Mouse (Mus musculus): ENCODE measurements around the gene Iqcf1. TPM values are rescaled to one million over a fixed set of nuclear protein-coding genes. Genes with fewer than 3 reads are reported as not detected.
"Not testable (repeated sequence)": the region's sequence is repeated elsewhere in the genome, so short reads cannot be mapped to it uniquely, and the experiment has no call there.

Iqcf1 gene
- polyA plus RNA-seq, 1 experiment from 2014 or later: not detected

DNA sequence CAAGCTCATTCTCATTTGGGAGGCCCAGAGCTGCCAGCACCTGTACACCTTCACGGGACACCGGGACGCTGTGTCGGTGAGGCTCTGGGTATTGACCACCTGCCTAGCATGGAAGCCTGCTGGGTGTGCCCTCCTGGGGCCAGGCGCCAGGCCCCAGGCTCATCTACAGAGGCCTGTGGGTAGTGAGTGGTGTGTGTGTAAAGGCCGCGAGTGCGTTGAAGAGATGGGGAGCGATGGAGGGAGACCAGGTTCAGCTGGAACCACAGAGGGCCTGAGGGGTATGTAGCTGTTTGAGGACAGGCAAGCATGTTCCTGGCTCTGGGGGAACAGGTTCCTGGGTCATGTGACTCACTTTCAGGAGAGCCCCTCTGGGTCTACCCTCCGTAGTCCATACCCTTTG lies 16.6 kb upstream of the Iqcf1 start:
- H3K9ac ChIP-seq (ENCODE audit: low read depth, low read length): no peak overlapping the region
- H3K4me1 ChIP-seq (replicated peaks; ENCODE audit: control insufficient read depth, insufficient read depth, low read length): 0 out of 2 replicates have a peak, but pooled peaks cover under 1% of the 10 kb centered on the region
- no peaks in the 10 kb centered on the region for H3K27me3 ChIP-seq (ENCODE audit: control insufficient read depth, insufficient read depth, low read length)
- H3K27ac ChIP-seq (ENCODE audit: low read depth, low read length): no peak overlapping the region
- no peak overlapping the region for H3K4me3 ChIP-seq (ENCODE audit: low read depth, low read length)
- 0 out of 2 replicates have a peak, but pooled peaks cover 2% of the 10 kb centered on the region for H3K36me3 ChIP-seq (ENCODE audit: control insufficient read depth, insufficient read depth, low read length)
- no peak for ATAC-seq (ENCODE audit: low FRiP score)
- H3K4me2 ChIP-seq (replicated peaks; ENCODE audit: low read depth, low read length): no peak overlapping the region
- DNase-seq (ENCODE audit: low spot score): no peak
- 97% methylated on average over 10 of the region's 10 CpGs for WGBS
- no peaks in the 10 kb centered on the region for H3K9me3 ChIP-seq (ENCODE audit: control insufficient read depth, low read length)

DNA sequence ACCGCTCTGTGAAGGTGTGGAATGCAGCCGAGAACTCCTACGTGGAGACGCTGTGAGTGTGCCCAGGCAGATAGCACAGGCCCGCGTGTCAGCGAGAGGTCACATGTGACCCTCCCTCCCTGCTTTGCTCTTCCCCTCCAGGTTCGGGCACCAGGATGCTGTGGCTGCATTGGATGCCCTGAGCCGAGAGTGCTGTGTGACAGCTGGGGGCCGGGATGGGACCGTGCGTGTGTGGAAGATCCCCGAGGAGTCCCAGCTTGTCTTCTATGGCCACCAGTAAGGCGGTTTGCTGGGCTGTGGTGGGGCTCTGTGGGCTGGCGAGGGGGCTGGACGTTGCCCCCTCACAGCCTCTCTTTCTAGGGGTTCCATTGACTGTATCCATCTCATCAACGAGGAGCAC lies 16.2 kb upstream of the Iqcf1 start:
- ATAC-seq (ENCODE audit: low FRiP score) (no peak), DNase-seq (ENCODE audit: low spot score) (no peak)
- Histone ChIP-seq H3K27me3 (ENCODE audit: control insufficient read depth, insufficient read depth, low read length) (no peaks in the 10 kb centered on the region), H3K36me3 (ENCODE audit: control insufficient read depth, insufficient read depth, low read length) (0 out of 2 replicates have a peak, but pooled peaks cover 2% of the 10 kb centered on the region), H3K4me1 (replicated peaks; ENCODE audit: control insufficient read depth, insufficient read depth, low read length) (no peaks in the 10 kb centered on the region), H3K9ac (ENCODE audit: low read depth, low read length) (no peak overlapping the region), H3K9me3 (ENCODE audit: control insufficient read depth, low read length) (no peaks in the 10 kb centered on the region), H3K4me2 (replicated peaks; ENCODE audit: low read depth, low read length) (no peak overlapping the region), H3K4me3 (ENCODE audit: low read depth, low read length) (no peak overlapping the region), H3K27ac (ENCODE audit: low read depth, low read length) (no peak overlapping the region)
- WGBS: 89% methylated on average over 17 of the region's 17 CpGs

DNA sequence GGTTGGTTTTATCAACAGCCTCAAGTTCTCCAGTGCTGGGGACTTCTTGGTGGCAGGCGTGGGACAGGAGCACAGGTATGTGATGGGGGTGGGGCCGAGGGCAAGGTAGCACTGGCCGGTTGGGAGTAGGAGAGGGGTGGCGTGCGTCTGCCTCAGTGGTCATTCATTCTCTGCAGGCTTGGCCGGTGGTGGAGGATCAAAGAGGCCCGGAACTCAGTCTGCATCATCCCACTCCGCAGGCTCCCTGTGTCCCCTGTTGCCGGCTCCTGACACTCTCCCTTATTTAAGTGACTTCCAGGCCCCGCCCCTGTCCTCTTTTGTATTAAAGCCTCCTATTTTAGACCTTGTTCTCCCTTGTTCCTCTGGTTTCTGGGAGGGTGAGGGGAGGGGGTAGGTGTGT lies 14.7 kb upstream of the Iqcf1 start:
- H3K9me3 ChIP-seq (ENCODE audit: control insufficient read depth, low read length): no peaks in the 10 kb centered on the region
- no peak overlapping the region for H3K9ac ChIP-seq (ENCODE audit: low read depth, low read length)
- H3K4me2 ChIP-seq (replicated peaks; ENCODE audit: low read depth, low read length): no peak overlapping the region
- no peaks in the 10 kb centered on the region for H3K27me3 ChIP-seq (ENCODE audit: control insufficient read depth, insufficient read depth, low read length)
- no peak for DNase-seq (ENCODE audit: low spot score)
- no peak overlapping the region for H3K27ac ChIP-seq (ENCODE audit: low read depth, low read length)
- WGBS: 87% methylated on average over 10 of the region's 10 CpGs
- no peak for ATAC-seq (ENCODE audit: low FRiP score)
- no peaks in the 10 kb centered on the region for H3K4me1 ChIP-seq (replicated peaks; ENCODE audit: control insufficient read depth, insufficient read depth, low read length)
- no peak overlapping the region for H3K4me3 ChIP-seq (ENCODE audit: low read depth, low read length)
- H3K36me3 ChIP-seq (ENCODE audit: control insufficient read depth, insufficient read depth, low read length): 0 out of 2 replicates have a peak, but pooled peaks cover 2% of the 10 kb centered on the region

DNA sequence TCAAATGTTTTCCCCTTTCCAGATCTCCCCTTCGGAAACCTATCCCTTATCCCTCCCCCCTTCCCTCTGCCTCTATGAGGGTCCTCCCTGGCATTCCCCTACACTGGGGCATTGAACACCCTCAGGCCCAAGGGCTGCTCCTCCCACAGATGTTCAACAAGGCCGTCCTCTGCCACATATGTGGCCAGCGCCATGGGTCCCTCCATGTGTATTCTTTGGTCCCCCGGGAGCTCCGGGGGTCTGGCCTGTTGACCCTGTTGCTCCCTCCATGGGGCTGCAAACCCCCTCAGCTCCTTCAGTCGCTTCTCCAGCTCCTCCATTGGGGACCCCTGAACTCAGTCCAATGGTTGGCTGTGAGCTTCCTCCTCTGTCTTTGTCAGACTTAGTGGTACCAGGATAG lies 12.2 kb upstream of the Iqcf1 start:
- not testable (repeated sequence) for H3K27me3 ChIP-seq (ENCODE audit: control insufficient read depth, insufficient read depth, low read length); H3K27ac ChIP-seq (ENCODE audit: low read depth, low read length); H3K4me1 ChIP-seq (replicated peaks; ENCODE audit: control insufficient read depth, insufficient read depth, low read length); H3K4me2 ChIP-seq (replicated peaks; ENCODE audit: low read depth, low read length); H3K4me3 ChIP-seq (ENCODE audit: low read depth, low read length); H3K9me3 ChIP-seq (ENCODE audit: control insufficient read depth, low read length); DNase-seq (ENCODE audit: low spot score); H3K9ac ChIP-seq (ENCODE audit: low read depth, low read length); H3K36me3 ChIP-seq (ENCODE audit: control insufficient read depth, insufficient read depth, low read length); ATAC-seq (ENCODE audit: low FRiP score)
- 89% methylated on average over 6 of the region's 6 CpGs for WGBS

DNA sequence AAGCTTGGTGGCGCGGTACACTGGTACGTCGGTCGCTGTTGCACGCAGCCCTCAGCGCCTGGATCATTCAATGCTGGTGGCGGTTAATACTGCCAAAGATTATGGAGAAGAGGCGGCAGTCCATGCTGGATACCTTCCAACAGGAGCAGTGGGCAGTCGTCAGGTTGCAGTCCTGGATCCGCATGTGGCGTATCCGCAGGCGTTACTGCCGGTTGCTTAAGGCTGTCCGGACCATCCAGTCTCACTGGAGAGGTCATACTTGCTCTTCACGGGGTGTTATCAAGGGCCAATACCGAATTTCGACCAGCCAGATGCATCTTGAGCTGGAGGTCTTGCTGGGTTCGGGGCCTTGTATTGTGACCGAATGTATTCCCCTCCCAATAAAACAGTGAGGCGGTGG lies 2.1 kb downstream of the Iqcf1 start:
- DNase-seq (ENCODE audit: low spot score) (no peak), ATAC-seq (ENCODE audit: low FRiP score) (no peak)
- 85% methylated on average over 22 of the region's 22 CpGs for WGBS
- Histone ChIP-seq H3K4me2 (replicated peaks; ENCODE audit: low read depth, low read length) (no peak overlapping the region), H3K4me1 (replicated peaks; ENCODE audit: control insufficient read depth, insufficient read depth, low read length) (no peaks in the 10 kb centered on the region), H3K9ac (ENCODE audit: low read depth, low read length) (no peak overlapping the region), H3K27ac (ENCODE audit: low read depth, low read length) (no peak overlapping the region), H3K27me3 (ENCODE audit: control insufficient read depth, insufficient read depth, low read length) (no peaks in the 10 kb centered on the region), H3K4me3 (ENCODE audit: low read depth, low read length) (no peak overlapping the region), H3K9me3 (ENCODE audit: control insufficient read depth, low read length) (no peaks in the 10 kb centered on the region), H3K36me3 (ENCODE audit: control insufficient read depth, insufficient read depth, low read length) (no peaks in the 10 kb centered on the region)

DNA sequence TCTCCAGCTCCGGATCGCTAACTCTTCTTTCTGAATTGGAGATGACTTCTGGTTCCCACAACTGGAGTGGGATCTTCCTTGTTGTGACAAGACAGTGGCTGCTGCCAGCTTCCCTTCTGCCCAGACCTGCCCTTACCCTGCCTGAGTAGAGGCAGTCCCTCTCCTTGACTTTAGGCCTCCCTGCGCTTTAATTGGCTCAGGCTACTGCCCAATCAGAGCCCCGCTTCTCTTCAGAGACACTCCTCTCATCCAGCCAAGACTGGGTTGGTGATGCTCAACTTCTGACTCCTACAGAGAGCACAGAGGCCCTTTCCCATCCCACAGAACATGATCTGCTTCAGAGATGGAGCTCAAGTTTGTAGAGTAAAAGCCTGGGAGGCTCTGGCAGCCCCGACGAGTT lies 4.5 kb downstream of the Iqcf1 start:
- no peak overlapping the region for H3K27ac ChIP-seq (ENCODE audit: low read depth, low read length)
- WGBS: 82% methylated on average over 6 of the region's 6 CpGs
- ATAC-seq (ENCODE audit: low FRiP score) (no peak), DNase-seq (ENCODE audit: low spot score) (no peak)
- no peak overlapping the region for H3K9ac ChIP-seq (ENCODE audit: low read depth, low read length)
- H3K4me1 ChIP-seq (replicated peaks; ENCODE audit: control insufficient read depth, insufficient read depth, low read length): no peaks in the 10 kb centered on the region
- no peak overlapping the region for H3K4me2 ChIP-seq (replicated peaks; ENCODE audit: low read depth, low read length)
- no peaks in the 10 kb centered on the region for H3K27me3 ChIP-seq (ENCODE audit: control insufficient read depth, insufficient read depth, low read length)
- H3K4me3 ChIP-seq (ENCODE audit: low read depth, low read length): no peak overlapping the region
- no peaks in the 10 kb centered on the region for H3K9me3 ChIP-seq (ENCODE audit: control insufficient read depth, low read length)
- H3K36me3 ChIP-seq (ENCODE audit: control insufficient read depth, insufficient read depth, low read length): no peaks in the 10 kb centered on the region

DNA sequence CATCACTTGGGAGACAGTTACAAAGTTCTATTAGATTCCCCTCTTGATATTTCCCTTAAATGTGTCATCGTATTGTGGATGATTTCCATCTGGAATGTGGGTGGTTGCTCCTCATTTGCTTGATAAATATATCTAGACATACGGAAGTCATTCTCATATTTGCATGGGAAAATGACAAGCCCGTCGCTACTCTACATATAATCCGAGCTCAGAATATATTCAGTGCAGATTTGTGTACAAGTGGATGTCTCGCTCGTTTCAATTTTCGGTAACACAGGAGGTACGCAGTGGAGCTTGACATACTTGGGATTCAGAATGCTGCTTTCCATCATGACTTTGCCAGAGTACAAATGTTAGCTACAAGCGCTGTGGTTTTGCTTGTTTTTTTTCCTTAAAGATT lies 9.6 kb downstream of the Iqcf1 start:
- DNase-seq (ENCODE audit: low spot score) (no peak), ATAC-seq (ENCODE audit: low FRiP score) (no peak)

DNA sequence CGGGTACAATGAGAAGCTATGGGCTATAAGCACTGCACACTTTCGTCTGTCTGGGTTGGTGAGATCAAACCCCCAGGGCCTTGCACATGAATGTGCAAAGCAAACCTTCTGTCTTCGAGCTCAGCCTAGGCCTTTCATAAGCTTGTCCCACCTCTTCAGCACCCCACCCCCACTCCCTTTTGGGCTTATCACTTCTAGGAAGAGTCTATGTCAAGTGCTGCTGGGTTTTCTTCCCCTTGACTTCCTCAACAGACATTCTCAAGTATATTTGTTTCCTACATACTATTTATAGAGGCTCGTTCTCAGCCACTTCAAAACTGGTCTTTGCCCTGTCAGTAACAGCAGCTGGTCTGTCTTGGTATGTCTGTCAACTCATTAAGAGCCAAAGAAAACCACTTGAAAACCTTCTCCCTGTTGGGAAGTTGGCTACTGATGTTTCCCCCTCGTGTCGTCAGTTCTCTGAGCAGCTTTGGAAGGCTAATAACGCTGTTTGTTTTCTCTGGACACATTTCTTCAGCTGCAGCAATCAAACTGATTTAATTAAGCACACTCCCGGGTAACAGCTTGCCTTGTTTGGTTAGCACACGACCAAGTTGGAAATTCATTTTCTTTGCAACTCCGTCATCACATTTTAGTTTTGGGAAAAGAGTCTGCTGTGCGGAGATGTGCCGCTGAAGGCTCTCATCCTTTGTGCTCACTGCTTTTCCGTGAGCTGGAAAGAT lies 13.1 kb downstream of the Iqcf1 start:
- no peak for DNase-seq (ENCODE audit: low spot score)
- no peak for ATAC-seq (ENCODE audit: low FRiP score)
- Histone ChIP-seq H3K36me3 (ENCODE audit: control insufficient read depth, insufficient read depth, low read length) (no peaks in the 10 kb centered on the region), H3K9ac (ENCODE audit: low read depth, low read length) (no peak overlapping the region), H3K4me1 (replicated peaks; ENCODE audit: control insufficient read depth, insufficient read depth, low read length) (no peaks in the 10 kb centered on the region), H3K27ac (ENCODE audit: low read depth, low read length) (no peak overlapping the region), H3K4me3 (ENCODE audit: low read depth, low read length) (no peak overlapping the region), H3K9me3 (ENCODE audit: control insufficient read depth, low read length) (no peaks in the 10 kb centered on the region), H3K27me3 (ENCODE audit: control insufficient read depth, insufficient read depth, low read length) (no peaks in the 10 kb centered on the region), H3K4me2 (replicated peaks; ENCODE audit: low read depth, low read length) (no peak overlapping the region)
- whole genome bisulfite sequencing: 75% methylated on average over 13 of the region's 13 CpGs

More for the DNA sequence above, 9.6 kb downstream of the Iqcf1 start:
- no peak overlapping the region for H3K9ac ChIP-seq (ENCODE audit: low read depth, low read length)
- H3K27ac ChIP-seq (ENCODE audit: low read depth, low read length): no peak overlapping the region
- H3K9me3 ChIP-seq (ENCODE audit: control insufficient read depth, low read length): no peaks in the 10 kb centered on the region
- no peaks in the 10 kb centered on the region for H3K4me1 ChIP-seq (replicated peaks; ENCODE audit: control insufficient read depth, insufficient read depth, low read length)
- WGBS: 96% methylated on average over 10 of the region's 10 CpGs
- no peak overlapping the region for H3K4me3 ChIP-seq (ENCODE audit: low read depth, low read length)
- no peaks in the 10 kb centered on the region for H3K27me3 ChIP-seq (ENCODE audit: control insufficient read depth, insufficient read depth, low read length)
- H3K36me3 ChIP-seq (ENCODE audit: control insufficient read depth, insufficient read depth, low read length): no peaks in the 10 kb centered on the region
- no peak overlapping the region for H3K4me2 ChIP-seq (replicated peaks; ENCODE audit: low read depth, low read length)

DNA sequence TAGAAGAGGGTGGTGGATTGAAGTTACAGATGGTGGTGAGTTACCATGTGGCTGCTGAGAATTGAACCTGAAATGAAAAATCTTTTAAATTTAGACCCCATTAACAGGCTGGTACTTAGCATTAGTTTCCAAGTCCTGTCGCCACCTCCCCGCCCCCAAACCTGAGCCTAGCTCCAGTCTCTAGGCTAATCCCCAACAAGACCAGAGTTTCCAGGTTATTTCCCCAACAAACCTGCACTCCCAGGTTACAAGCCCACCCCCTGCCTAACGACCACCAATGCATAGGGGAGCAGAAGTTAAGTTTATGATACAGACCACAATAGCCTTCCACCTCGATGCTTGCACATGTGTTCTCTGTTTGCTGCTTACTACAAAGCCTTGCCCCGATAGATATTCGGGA lies 13.8 kb downstream of the Iqcf1 start:
- ATAC-seq (ENCODE audit: low FRiP score) (no peak), DNase-seq (ENCODE audit: low spot score) (no peak)
- Histone ChIP-seq H3K4me1 (replicated peaks; ENCODE audit: control insufficient read depth, insufficient read depth, low read length) (no peaks in the 10 kb centered on the region), H3K36me3 (ENCODE audit: control insufficient read depth, insufficient read depth, low read length) (no peaks in the 10 kb centered on the region), H3K9ac (ENCODE audit: low read depth, low read length) (no peak overlapping the region), H3K4me3 (ENCODE audit: low read depth, low read length) (no peak overlapping the region), H3K27me3 (ENCODE audit: control insufficient read depth, insufficient read depth, low read length) (no peaks in the 10 kb centered on the region), H3K9me3 (ENCODE audit: control insufficient read depth, low read length) (no peaks in the 10 kb centered on the region), H3K4me2 (replicated peaks; ENCODE audit: low read depth, low read length) (no peak overlapping the region), H3K27ac (ENCODE audit: low read depth, low read length) (no peak overlapping the region)
- WGBS: 79% methylated on average over 6 of the region's 6 CpGs

Data from hindbrain, embryonic 11.5 days (tissue).